Mouse (Mus musculus) left cerebral cortex, postnatal 36 days (tissue): Measurements from ENCODE around the gene Cdkal1. TPM values are rescaled to one million over a fixed set of nuclear protein-coding genes. Genes with fewer than 3 reads are reported as not detected.

Source experiments
- DNase-seq, 2 experiments: peaks; one replicate each; pipeline ENCODE4 v3.0.0; 2021 to 2022; ENCODE audit warnings: low spot score in 2 of 2, mixed read lengths in 1 of 2
- intact Hi-C: fragments of 180-260 bp; cut with DNase I; formaldehyde crosslinking; loops from one replicate; pipeline ENCODE4 v1.15.1; 2025
- total RNA-seq, 2 experiments: library from RNA; stranded (reverse); gene quantifications; 2 replicates each; pipeline ENCODE4 v1.2.3; 2021

The Cdkal1 gene
- total RNA-seq, 2 experiments from 2014 or later = 20.7 to 22.7 TPM

DNA sequence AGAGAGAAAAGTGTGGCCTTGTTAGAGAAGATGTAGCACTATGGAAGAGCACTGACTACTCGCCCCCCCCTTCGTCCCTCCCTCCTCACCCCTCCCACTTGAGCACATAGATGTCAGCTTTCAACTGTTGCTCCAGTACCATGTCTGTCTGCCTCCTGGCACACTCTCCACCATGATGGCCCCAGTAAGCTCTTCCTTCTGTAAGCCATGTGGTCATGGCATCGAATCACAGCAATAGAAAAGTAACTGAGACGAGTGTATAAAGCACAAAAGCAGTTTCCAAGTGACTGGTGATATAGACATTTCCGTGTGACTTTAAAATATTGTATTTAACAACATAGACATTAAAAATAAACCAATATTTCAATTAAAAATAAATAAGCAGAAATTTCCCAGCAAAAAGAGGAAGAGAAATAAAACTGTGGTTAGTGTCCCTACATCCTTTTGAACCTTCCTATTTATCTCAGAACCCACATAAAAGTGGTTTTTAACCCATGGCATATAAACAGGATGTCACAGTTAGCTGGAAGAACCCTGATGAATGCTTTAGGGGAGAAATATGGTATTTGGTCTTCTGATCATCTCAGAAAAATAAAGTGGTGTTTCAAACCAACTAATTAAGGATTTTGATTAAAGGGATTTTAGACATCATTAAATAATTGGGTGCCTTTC, 129.2 kb downstream of the Cdkal1 start:
- intact Hi-C loops = no loop called here
- DNase-seq = no peak

DNA sequence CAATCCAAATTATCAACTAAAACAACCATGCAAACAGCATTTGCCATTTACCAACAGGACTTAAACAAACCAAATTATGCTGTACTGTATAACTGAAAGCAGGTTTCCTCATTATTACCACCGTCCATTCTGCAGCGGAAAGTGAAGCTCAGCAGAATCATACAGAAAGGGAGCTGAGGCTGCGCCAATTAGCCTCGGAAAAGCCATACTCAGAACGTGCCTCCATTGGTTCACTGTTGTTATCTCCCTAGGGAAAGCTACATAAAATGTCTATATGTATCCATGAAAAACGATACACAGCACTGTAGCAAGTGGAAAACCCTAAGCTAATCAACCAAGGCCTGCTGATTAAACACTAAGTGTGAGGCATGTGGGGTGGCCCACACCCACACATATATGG, 130.6 kb downstream of the Cdkal1 start:
- DNase-seq = no peak
- intact Hi-C loops = no loop called here

DNA sequence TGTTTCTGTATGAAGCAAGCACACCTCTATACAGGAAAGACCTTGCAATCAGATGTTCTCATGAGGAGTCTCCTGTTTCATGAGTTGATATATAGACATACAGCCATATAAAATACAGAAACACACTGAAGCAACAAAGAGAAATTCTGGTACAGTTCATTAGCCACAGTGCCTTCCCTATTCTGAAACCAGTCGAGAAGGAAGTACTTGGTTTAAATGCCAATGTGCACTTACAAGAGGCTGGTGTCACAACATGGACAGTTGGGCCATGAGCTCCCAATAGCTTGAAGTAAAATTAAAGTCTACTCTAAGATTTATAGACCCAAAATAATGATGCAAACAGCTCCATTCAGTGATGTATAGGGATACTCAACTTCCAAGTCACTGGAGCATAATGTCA, 132.3 kb downstream of the Cdkal1 start:
- DNase-seq = no peak
- intact Hi-C loops = no loop called here

DNA sequence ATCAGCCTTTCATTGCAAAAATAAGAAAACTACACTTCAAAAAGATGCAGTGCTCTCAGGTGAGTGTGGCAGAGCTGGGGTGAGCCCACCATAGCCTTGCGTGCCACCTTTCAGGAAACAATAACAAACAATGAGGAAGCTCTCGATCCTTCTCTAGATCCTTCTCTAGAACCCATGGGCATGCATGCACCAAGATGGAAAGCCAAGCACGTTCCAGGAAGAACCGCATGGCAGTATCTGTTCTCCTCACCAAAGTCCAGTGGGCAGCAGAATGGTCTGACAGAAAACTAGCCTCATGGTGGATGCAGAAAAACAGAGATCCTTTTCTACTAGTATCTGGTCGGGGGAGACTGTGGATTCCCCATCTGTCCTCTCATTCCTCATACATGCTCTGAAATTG, 134.3 kb downstream of the Cdkal1 start:
- intact Hi-C loops = no loop called here
- no peak for DNase-seq

DNA sequence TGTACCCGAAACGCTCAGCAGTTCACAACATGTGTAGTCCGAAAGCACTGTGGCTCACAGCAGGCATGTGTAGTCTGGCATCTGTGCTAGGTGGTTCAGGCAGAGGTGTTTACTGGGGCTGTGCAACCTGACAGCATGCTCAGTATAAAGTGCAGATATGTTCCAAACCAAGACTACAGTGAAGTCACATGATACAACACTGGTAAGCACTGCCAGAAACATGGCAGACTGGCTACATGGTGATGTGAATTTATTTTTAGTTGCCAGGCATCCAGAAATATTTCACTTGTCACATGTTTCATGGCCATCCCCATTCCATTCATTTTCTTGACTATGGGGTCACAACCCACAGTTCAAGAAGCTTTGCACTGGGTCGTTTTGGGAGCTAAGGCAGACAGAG, 138.9 kb downstream of the Cdkal1 start:
- intact Hi-C loops = no loop called here
- no peak for DNase-seq

DNA sequence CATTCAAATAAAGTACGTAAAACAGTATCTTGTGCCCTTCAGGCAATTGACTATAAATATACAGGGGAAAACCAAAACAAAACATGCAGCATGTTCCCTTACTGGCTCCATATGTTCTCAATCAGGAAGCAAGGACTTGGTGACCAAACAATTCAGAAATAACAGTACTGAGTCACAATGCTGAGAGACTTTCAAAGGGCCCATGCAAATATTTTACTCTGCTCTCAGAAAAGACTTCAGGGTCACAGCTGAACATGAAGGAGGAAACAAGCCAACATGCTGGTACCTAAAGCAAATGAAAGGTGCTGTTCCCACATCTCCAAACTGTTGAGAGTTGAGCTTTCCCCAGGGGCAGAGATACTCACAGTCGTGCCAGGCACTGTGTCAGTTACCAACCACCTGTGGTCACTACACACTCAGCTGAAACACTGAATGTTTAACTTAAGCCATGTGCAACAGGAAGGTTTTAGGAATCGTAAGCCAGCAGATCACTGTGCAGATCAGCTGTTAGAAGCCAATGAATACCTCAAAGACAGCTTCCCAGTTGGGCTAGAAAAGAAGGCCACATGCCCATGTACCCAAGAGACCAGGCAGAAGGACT, 140.1 kb downstream of the Cdkal1 start:
- DNase-seq = no peak
- intact Hi-C loops = no loop called here

DNA sequence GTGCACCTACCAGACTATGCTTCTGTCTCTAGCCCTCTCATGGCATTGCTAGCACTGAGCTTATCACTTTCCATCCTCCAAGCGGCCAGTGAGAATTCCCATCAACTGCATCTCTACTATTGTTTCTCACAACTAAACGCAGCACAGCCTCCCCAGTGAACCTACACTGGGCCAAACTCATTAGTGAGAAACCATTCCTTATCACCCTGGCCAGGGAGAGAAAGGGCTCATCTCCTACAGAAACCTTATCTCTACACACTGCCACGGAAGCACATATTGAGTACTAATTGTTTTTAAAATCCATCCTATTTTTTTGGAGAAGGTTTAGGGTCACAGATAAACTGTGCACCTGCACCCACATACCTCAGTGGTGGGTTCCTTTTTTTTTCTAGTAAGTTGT, 147.9 kb downstream of the Cdkal1 start:
- intact Hi-C loops = no loop called here
- no peak for DNase-seq

DNA sequence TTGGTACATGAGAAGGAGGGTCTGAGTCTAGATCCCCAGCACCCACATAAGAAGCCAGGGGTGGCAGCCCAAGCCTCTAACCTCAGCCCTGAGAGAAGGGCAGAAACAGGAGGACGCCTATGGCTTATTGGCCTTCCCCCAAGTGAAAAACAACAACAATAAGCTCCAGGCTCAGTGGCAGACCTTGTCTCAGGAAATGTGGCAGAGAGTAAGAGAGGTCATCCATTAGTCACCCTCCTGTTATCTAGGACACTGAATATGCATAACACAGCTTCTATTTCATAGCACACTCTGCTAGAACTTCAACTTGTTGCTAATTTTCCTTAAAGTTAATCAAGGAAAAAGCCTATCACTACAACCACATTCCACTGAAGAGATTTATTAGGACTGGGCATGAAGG, 154.1 kb downstream of the Cdkal1 start:
- DNase-seq = no peak
- intact Hi-C loops = no loop called here

DNA sequence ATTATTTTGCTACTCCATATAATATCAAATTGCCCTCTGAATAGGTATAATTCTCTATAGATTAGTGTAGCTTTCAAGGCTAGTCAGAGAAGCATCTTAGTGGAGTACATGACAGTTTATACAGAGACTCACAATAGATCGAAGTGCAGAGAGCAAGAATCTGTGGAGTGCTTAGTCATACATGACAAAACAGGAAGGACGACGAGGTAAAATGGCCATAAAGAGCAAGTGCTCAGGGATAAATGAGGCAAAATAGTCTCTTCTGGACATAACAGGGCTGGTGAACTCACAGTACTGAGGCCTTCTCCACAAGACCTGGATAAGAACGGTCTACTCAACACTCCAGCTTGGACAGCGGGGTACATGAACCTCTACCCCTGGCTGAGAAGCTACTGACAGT, 155.6 kb downstream of the Cdkal1 start:
- no peak for DNase-seq
- intact Hi-C loops = no loop called here

DNA sequence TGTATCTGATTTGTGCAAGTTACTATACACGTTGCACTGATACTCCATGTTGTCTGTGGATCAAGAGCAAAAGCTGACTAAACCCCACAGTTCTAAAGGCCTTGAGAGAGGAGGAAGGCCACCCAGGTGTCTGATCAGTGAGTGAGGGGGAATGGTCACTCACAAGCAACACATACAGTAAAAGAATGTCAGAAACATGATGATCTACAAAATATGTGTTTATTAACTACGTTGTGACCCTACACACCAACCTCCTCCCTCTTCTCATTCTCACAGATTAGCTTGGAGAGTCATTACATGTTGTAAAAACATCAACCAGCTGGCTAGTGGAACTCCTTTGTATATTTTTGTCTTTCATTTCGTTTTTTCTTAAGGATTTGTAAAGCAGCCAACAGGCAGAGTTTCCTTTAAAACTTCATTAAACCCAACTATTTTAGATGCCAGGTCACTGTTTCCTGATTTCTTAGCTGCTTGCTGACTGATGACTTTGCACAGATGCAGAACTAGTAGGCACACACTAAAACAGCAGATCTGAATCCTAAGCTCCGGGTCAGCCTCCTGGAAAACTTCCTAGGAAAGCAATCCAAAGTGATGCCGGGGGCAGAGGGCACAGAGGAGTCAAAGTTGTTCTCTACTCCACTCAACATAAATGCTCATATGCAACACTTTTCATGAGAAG, 157.0 kb downstream of the Cdkal1 start:
- intact Hi-C loops = no loop called here
- no peak for DNase-seq

DNA sequence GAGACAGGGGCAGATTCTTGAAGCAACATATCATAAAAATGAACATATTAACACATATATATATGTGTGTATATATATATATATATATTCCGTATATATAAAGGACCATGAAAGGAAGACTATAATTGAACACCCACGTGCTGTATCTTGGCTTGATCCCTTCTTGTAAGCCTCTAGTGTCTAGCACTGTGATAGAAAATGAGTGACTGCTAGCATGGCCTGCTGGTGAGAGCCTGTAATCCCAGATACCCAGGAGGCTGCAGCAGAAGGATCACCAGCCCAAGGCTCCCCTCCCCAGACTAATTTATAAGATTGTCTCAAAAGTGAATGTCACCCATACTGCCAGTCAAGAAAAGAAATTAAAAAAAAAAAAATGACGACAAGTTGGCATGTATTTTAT, 158.2 kb downstream of the Cdkal1 start:
- intact Hi-C loops = no loop called here
- DNase-seq = no peak

DNA sequence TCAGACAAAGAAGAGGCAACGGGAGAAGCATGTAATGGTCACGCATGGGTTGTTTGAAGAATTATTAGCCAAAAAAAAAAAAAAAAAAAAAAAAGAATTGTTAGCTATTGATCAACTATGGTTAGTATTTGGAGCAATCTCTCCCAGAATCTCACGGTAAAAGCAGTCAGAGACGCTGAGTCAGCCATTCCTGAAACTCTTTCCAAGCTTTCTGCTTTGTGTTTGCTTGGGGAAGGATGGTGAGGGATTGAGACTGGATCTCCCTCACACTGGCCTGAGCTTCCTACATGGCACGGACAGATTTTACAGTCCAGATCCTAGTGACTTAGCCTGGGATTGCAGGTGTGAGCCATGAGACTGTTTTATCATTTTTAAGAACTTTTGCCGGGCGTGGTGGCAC, 164.7 kb downstream of the Cdkal1 start:
- DNase-seq = no peak
- intact Hi-C loops = no loop called here

DNA sequence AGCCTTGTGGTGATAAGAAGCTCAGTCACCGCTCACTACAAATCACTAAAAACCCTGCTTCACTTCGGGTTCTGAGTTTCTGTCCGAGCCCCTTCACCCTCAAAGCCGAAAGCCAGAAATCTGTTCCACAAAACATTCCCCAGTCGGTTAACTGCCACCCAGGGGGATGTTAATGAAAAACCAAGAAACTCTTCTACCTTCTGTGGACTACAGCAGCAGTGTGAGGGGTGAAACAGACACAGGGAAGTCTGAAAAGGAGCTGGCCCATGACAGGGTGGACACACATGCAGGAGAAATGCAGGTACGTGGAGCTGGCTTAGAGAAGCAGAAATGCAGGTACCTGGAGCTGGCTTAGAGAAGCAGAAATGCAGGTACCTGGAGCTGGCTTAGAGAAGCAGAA, 166.6 kb downstream of the Cdkal1 start:
- no peak for DNase-seq

DNA sequence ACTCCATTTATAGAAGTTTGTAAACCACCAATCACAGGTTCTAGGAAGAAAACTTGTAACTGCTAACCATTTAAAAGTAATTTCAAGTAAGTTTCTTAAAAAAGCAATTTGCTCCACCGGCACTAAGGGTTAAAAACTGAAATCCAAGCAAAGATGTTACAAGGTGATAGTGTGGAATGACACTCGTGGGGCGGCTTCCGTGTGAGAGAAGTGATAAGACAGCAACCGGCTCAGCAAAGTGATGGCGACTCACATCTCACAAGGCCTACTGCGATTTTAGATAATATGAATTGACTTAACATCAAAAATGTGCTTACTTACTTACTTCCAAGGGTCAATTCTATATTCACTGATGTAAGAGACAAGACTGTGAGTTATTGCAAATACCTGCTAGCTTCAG, 167.6 kb downstream of the Cdkal1 start:
- intact Hi-C loops = no loop called here
- DNase-seq = no peak

More for the DNA sequence above, 166.6 kb downstream of the Cdkal1 start:
- intact Hi-C loops = no loop called here

DNA sequence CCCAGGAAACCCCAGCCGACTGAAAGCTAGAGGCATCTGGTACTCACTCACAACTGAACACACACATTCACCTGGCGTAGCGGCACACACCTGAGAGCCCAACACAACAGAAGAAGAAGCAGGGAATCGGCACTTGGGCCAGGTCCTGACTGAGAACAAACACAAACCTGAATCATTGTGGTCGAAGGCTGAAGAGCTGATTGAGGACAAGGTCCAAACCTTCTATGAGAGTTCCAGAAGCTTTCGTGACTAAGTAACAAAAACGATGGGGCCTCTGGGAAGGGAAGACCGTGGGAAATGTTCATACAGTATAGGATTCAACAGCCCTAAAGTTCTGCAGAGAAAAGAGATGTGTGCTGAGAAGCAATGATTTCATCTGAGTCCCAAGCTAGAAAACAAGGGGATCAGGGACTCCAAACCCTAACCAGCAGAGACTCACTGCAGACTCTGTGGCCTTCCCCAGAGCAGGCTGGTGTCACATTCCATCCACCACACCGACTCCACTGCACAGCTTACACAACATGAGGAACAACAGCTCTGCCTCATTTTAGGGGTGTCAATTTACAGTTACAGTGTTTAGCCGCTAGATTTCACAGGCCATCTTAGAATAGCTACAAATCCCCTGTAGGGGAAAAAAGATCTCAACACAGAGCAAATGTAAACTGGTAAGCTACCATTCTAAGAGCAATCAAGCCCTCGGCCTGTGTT, 175.8 kb downstream of the Cdkal1 start:
- intact Hi-C loops = no loop called here
- no peak for DNase-seq

DNA sequence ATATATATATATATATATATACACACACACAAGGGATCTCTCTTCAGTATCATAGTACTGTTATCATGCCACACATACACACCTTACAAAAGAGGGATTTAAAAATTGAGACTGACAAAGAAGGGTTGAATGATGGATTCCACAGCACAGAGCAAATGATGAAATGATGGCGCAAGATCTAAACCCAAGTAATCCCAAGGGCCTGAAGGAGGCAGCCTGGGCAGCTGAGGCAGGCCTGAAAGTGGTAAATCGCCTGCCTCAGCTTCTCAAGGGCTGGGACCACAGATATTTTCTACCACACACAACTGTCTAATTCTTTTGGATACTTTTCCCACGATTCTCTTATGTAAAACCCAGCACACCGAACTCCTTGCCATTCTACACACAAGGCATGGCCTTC, 177.9 kb downstream of the Cdkal1 start:
- intact Hi-C loops = no loop called here
- DNase-seq = no peak

DNA sequence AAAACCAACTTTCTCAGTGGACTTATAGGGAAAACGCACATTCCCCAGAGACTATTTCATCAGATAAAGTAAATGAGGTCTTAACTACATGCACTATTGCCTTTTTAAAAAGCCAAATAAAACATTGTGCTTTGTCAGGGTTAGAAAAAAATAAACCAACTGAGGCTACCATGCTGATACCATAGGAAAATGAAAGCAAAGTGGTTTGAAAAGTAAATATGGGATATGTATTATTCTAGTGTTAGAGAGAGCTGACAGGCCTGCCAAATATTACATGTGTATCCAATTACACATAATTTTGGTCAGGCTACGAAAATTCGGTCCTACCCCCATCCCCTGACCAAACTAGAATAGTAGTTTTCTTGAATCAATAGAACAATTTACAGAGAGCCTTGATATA, 184.8 kb downstream of the Cdkal1 start:
- no peak for DNase-seq
- intact Hi-C loops = no loop called here

DNA sequence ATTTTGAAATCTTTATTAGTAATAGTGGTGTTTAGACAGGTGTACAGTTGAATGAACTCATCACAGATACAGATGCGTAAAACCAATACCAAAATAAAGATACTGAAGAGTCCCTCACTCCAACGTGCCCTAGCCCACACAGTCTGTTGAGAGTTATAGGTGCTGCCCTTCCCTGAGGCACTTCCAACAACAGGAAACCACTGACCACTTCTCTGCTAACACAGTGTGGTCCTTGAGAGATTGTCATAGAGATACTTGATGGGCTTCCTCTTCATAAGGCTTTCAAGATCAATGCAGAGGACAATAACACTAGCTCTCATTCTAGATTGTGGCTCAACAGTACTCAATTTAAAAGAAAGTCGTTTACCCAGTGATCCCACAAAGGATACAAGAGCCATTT, 191.6 kb downstream of the Cdkal1 start:
- DNase-seq = no peak
- intact Hi-C loops = no loop called here

DNA sequence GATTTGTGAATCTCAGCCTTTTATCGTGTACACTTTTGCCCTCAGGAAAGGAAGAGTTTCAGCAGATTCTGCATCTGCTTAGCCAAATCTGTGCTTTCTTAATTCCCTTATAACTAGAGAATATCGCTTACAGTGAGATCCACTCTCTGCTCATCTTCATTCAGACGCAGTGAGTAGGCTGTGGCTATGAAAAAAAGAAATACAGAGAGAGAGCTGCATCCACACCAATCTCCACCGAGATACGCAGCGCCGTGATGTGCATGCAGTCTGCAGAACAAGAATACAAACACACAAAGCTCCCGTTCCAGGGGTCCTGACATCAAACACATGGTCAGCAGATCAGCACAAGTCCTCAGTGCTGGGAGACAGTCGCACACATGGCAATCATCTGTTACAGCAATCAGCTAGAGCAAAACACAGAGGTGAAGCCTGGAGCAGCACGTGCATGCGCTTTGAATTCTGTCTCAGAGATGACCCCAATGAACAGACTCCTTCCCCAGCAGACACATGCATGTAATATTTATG, 199.6 kb downstream of the Cdkal1 start:
- intact Hi-C loops = no loop called here
- peak in 1 of 2 experiments; percentile 17 for DNase-seq

DNA sequence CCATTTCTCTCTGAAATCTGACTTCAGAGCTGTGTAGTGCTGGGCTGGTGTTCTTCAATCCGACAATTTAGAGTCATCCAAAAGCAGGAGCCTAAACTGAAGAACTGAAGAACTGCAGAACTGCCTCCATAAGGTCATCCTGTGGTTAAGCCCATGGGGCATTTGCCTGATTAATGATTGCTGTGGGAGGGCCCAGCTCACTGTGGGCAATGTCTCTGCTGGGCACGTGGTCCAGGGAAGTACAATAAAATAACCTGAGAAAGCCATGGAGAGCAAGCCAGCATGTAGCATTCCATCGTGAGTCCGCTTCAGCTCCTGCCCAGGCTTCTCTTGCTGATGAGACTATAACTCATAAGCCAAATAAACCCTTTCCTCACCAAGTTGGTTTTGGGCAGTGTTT, 202.1 kb downstream of the Cdkal1 start:
- intact Hi-C loops = no loop called here
- DNase-seq = no peak

DNA sequence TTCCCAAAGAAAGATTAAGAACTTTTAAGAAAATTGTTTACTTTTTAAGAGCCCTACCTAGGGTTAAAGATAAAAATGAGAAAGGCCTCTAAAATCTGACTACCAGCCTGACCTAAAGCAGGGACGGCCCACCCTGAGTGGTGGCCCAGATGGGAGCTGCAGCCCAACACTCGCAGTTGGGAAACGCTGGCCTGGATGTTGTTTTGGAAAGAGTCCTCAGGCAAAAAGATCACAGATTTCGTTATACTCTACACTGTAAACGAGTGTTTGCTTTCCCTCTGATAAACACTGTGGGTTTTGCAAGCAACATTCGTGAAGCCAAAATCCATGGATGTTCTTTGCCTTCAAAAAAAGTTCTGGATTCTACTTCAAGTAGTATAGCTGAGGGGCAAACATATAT, 202.7 kb downstream of the Cdkal1 start:
- intact Hi-C loops = no loop called here

More for the DNA sequence above, 202.7 kb downstream of the Cdkal1 start:
- no peak for DNase-seq
